Mouse (Mus musculus) monocyte, adult 2 months (primary cell): Measurements from ENCODE around the gene Olfr314.
"Not testable (repeated sequence)": the region's sequence is repeated elsewhere in the genome, so short reads cannot be mapped to it uniquely, and the experiment has no call there.

Source experiments
- DNase-seq, 2 experiments: peaks; one replicate each; pipeline ENCODE4 v3.0.0; 2022; ENCODE audit warnings: low spot score in 2 of 2, low read depth in 1 of 2

Gene Olfr314

DNA sequence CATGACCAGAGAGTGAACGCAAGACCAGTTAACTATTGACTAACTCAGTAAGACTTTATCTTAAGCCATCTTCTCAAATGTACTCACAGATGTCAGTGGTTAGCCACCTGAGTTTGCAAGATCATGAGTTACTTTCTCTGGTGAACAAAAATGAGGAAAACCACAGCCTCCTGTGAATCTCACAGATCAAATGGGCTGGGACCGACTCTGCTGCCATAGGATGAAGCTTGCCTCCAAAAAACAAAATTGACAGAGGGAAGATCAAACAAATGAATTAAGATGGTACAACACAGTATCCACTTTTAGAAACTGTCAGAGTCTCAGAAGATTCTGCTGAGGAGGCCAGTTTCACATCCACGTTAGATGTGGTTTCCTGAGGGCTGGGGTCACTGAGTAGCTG lies 47.0 kb downstream of the Olfr314 start:
- no peak for DNase-seq

DNA sequence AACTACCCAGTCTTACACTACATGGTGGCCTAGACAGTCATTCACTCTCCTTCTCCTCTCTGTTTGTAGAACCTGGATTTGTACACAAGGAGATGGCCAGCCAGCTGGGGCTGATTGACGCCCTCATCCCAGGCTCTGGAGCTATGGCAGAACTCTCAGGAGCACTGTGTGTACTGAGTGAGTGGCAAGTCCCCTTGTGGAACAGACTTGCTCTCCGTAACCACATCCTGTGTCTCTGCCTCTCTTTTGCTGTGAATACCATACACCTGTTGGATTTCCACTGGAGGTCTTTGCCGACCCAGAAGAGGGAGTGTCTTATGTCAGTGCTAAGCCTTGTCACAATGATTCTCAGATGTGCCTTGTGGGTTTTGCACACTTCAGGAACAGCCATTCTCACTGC lies 49.8 kb downstream of the Olfr314 start:
- not testable (repeated sequence) for DNase-seq
